Mouse (Mus musculus) 3T3-L1 (cell line): Measurements from ENCODE around the gene Cux1.
A peak's percentile ranks its signal among the peaks of the same experiment; 100 is the strongest.

ENCODE experiments used
- DNase-seq: peaks from one replicate; pipeline ENCODE4 v3.0.0-alpha.2; 2015; ENCODE audit warnings: low read depth, low spot score

Gene Cux1

GRCm38 (mm10) chr5:136251004-136251403 is 316.3 kb downstream of the Cux1 start:
- peak; percentile 73 for DNase-seq

DNA sequence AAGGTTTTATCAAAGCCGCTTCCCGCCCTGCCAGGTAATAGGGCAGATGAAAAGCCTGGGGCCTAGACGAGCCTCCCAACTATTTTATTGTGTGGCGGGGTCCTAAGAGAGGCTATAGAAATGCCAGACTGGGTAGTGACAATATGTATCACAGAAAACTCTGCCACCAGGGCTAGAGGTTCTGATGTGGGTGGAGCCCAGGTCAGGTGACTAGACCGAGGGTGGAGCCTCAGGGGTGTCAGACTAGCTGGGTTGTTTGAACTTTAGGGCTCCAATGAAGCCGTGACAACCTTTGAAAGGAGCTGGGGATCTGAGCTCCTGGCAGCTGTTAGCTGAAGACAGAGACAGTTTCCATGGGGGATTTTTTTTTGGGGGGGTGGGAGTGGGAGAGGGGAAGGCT is 318.8 kb downstream of the Cux1 start:
- DNase-seq = no peak

- DNase-seq = no peak
These were observed 320.8 kb downstream of the Cux1 start, which contains the start of gene Sh2b2 for GRCm38 (mm10) chr5:136246452-136246838. TSS of gene Sh2b2 (minus strand) at chr5:136246556.

DNA sequence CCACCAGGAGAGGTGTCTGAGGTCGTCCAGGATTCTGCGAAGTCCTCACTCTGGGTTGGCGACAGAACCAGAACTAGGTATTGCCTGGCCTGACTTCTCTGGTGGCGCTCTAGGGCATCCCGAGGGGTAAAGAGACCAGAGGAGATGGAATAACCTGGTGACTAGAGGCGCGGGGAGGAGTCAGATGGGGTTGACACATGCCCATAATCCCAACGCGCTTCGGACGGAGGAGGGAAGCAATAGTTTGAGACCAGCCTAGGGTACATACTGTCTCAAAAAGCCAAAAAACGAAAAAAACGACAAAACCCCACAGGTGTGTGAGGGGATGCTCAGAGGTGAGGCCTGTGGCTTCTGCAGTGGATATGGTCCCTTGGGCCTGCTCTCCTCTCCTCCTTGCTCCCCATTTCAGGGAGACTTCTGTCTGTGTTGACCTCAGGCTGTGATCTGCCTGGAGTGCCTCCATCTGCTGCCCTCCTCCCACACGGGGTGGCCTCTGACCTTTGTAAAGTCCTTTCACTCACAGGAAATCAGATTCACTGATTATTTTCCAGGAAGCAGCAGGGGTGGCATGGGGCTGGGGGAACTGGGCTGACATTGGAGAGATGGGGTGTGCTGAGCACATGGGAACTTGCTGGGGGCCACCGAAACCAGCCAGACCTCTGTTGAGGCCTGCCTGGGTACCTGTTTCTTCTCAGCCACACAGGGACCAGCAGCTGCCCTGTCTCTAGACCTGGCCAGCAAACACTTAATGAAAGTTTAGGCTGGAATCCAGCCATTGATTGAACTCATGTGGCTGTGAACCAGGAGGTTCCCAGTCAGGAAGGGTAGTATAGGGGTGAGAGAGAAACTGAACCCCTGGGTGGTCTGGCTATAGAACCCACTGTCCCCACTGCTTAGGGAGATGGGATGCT is 321.5 kb downstream of the Cux1 start:
- DNase-seq = no peak

DNA sequence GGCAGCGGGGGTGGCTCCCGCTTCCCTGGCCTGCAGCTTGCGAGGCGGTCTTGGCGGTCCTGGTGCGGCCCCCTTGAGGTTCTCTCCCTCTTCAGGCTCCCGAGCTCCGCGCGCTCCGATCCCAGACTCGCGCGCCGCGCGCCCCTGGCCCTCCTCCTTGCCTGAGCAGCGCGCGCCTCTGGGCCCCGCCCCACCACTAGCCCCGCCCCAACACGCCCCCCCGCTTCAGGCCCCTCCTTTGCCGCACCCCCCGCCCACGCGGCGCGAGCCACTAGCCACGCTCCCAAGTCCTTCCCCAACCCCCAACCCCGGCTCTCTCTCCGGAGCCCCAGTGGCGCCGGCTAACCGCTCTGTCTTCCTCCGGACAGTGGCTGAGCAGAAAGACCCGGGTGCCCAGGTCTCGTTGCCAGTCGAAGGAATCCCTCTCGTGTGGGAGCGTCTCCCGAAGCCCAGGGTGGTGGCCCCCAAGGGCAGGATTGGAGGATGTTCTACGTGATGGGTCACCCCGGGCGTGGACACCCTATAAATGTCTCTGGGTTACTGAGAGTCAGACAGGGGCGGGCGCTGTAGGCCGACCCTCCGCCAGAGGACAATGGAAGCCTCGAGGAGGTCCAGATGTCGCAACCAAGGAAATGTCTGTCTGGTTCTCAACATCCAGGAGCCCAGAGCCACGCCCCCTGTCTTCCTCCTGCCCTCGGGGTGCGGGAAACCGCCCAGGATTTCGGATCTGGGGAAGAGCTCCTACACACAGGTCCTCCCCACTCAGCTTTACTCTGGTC is 322.3 kb downstream of the Cux1 start:
- DNase-seq = peak; percentile 90

- DNase-seq = peak; percentile 18
These were observed 323.2 kb downstream of the Cux1 start for GRCm38 (mm10) chr5:136243851-136244761.

GRCm38 (mm10) chr5:136241161-136241560 is 326.1 kb downstream of the Cux1 start:
- DNase-seq = no peak

DNA sequence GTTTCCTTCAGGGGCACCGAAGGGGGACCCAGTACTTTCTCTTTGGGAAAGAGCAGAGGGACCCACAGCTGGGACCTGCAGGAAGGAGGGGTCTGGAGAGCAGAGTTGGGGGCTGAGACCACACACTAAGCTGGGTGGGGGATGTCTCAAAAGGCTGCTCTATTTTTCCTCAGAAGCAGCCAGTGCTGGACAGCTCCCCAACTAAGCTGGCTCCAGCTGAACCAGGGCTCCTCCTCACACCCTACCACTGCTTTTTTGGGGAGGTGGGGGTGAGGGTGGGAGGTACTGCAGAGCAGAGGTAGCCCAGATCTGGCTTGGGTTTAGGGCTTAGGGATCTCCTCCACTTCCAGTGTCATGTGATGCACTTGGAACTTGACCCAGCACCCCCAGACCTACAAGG is 326.9 kb downstream of the Cux1 start:
- no peak for DNase-seq

GRCm38 (mm10) chr5:136237607-136238006 is 329.7 kb downstream of the Cux1 start:
- DNase-seq = no peak

- peak; percentile 28 for DNase-seq
These were observed 330.7 kb downstream of the Cux1 start for GRCm38 (mm10) chr5:136236611-136237010.

GRCm38 (mm10) chr5:136230348-136231035 is 336.8 kb downstream of the Cux1 start:
- peak; percentile 22 for DNase-seq

DNA sequence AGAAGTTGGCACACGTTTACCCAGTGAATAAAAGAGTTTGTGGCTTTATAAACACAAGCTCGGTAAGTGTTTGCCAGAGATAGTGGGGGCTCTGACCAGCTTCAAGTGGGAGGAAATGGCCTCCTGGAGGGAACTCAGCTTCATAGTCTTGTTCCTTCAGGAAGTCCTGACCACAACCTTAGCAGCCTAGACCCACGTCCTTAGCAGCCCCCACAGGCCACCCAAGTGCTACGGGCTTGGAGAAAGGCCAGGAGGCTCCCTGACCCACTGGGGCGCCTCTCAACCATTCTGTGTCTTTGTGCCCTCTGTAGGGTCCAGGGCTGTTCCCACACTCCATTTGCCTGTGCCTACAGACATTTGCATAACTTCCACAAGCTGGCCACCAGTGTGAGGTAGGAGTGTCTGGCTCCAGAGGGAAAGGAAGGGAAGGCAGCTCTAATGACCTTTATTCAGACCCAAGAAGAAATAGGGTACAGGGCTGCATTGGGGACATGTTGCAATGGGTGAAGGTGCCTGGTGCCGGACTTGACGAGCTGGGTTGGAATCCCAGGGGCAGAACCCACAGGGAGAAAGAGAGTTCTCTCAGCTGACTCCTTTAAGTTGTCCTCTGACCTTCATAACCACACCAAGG is 340.9 kb downstream of the Cux1 start:
- no peak for DNase-seq

- no peak for DNase-seq
These were observed 348.7 kb downstream of the Cux1 start for GRCm38 (mm10) chr5:136218585-136218984.

GRCm38 (mm10) chr5:136217932-136218381 is 349.3 kb downstream of the Cux1 start:
- DNase-seq = no peak

DNA sequence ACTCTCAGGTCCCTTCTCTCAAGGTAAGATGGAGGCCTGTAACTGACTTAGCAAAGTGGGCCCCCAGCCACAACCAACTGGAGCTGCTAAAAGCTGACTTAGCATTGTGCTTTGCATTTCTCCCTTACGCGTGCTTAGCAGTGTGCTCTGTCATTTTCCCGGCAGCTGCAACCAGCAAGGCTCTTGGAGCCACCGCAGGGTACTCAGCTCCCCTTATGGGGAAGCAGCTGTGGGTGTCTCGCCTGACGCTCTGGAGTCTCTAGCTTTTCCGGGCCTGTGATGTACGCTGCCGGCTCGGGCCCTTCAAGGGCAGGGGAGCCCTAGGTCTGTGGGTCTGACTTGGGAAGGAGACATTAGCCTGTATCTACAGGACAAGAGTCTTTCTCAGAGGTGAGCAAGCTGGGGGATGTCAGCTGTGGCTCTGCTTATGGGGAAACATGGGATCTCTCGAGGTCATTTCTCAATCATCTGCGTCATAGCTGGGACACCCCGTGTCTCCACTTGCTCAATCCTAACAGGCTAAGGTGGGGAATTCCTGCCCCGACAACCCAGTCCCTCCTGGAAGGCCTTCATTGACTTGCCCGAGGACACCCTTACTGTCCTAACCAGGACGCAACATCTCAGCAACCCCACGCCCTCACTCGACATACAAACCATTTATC is 350.2 kb downstream of the Cux1 start:
- no peak for DNase-seq

DNA sequence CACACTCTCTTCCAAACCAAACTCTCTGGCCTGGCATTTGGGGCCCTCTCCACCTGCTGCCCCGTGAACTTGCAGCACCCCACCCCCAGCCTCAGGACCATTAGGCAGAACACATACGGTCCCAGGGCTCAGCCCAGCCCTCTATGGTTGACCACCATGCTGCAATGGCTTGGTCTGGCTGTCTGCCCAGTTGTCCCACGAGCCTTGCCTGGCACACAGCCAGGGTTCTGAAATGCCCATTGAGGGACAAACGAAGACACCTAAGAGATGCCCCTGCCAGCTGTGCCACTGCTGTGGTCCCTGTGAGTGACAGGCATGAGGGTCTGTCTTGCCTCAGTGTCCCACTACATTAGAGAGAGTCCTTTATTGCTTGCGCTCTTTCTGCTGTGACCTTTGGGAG is 351.3 kb downstream of the Cux1 start:
- DNase-seq = peak; percentile 26

- DNase-seq = peak; percentile 19
These were observed 352.1 kb downstream of the Cux1 start for GRCm38 (mm10) chr5:136215211-136215610.

GRCm38 (mm10) chr5:136213716-136214115 is 353.6 kb downstream of the Cux1 start:
- DNase-seq = no peak

DNA sequence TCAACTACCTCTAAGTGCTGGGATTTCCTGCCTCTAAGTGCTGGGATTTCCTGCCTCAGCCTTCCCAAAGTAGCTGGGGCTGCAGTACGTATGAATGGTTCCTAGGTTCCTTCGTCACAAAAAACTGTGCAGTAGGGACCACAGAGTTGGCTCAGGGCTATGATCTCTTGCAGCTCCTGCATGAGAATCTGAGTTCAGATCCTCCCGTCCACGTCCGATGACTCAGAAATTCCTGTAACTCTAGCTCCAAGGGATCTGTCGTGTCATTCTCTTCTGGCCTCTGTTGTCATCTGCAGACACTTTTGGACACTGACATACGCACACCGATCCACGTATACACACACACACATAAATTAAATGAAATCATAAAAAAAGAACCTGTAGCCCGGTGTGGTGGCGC is 354.6 kb downstream of the Cux1 start:
- DNase-seq = no peak
